Mouse (Mus musculus): ENCODE results near the gene Pard3b. TPM values are rescaled to one million over a fixed set of nuclear protein-coding genes. Genes with fewer than 3 reads are reported as not detected.

Pard3b gene
- polyA plus RNA-seq, 1 experiment, result 3.4 TPM

DNA sequence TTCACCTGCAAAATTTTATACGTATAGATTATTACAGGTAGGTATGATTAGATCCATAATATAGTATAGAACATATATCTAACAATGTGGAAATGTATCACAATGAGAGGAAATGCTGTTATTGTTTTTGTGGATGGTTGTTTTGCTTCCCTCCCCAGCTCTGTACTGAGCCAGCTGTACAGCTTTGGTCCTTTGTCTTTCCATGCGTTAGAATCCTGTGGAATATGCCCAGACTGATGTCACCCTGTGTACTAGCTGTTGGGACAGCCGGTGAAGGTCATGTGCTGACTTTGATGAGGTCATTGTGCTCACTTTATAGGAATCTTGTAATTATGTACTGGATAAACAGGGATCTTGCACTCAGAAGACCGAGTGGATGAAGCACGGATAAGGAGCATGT, 286.9 kb downstream of the Pard3b start:
- TF ChIP-seq CTCF (conservative IDR thresholded peaks at IDR 0.05; ENCODE audit: insufficient read depth, insufficient read length, low read depth, low read length), result no peak
- TF ChIP-seq POLR2A (IDR thresholded peaks at IDR 0.05; ENCODE audit: low read depth, low read length), result no peak
- no peak overlapping the region for H3K4me3 ChIP-seq (ENCODE audit: insufficient read depth, low read depth, low read length)
- no peak overlapping the region for H3K27ac ChIP-seq (ENCODE audit: insufficient read depth, low read depth, low read length)
- H3K36me3 ChIP-seq (ENCODE audit: control insufficient read depth, insufficient read depth, low read length), result no peaks in the 10 kb centered on the region
- H3K27me3 ChIP-seq (replicated peaks; ENCODE audit: control insufficient read depth, insufficient read depth, low read length), result no peaks in the 10 kb centered on the region
- peaks cover 5% of the 10 kb centered on the region; the same call in 1 of the 2 replicates for H3K4me1 ChIP-seq (ENCODE audit: control insufficient read depth, insufficient read depth, low read length)
- 76% methylated on average over 5 of the region's 5 CpGs for WGBS
- no peak for DNase-seq

DNA sequence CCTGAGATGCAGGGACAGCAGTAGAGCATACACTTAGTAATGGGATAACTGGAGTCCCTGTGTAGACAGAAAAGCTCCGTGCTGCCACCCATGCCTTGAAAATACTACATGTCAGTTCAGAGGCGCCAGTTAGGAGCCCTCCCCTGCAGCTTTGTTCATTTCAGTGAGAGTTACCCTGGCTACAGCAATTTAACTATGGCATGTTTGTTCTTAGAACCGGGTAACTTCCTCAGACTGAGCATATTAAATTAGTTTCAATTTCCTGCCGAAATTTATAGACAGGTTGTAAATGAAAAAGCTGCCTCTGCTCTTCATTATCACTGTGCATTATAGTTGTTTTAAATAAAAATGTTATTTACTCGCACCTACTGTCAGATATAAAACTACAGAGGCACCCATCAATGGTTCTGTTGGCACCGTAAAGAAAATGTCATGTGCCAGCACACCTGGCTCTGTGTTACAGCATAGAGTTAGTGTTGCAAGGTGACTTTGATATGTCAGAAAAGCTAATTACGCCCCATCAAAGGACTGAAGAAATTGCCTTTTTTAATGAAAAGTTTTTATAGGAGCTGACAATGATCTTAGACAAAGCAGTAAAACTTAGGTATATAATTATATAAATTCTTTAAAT, 289.6 kb downstream of the Pard3b start:
- peaks cover 5% of the 10 kb centered on the region; the same call in 1 of the 2 replicates for H3K4me1 ChIP-seq (ENCODE audit: control insufficient read depth, insufficient read depth, low read length)
- TF ChIP-seq CTCF (conservative IDR thresholded peaks at IDR 0.05; ENCODE audit: insufficient read depth, insufficient read length, low read depth, low read length) (no peak), POLR2A (IDR thresholded peaks at IDR 0.05; ENCODE audit: low read depth, low read length) (no peak)
- WGBS, result 58% methylated on average over 7 of the region's 7 CpGs
- H3K27ac ChIP-seq (ENCODE audit: insufficient read depth, low read depth, low read length), result no peak overlapping the region
- no peaks in the 10 kb centered on the region for H3K27me3 ChIP-seq (replicated peaks; ENCODE audit: control insufficient read depth, insufficient read depth, low read length)
- H3K36me3 ChIP-seq (ENCODE audit: control insufficient read depth, insufficient read depth, low read length), result no peaks in the 10 kb centered on the region
- no peak overlapping the region for H3K4me3 ChIP-seq (ENCODE audit: insufficient read depth, low read depth, low read length)
- DNase-seq, result peak; percentile 10

DNA sequence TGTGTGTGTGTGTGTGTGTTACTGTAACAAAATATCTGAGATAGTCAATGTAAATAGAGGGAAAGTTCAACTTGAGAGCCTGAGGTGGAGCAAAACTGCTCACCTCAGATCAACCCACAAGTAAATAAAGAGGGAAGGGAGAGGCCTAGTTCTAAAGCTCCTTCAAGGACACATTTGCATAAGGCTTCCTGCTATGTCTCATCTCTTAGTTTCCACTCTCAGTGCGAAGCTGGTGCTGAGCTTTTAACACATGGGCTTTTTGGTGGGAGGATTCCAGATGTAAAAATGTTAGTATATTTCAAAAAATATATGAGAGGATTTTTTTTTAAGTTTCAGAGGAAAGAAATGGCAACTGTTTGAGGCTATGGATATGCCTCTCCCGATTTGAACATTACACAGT, 294.9 kb downstream of the Pard3b start:
- no peak overlapping the region for H3K4me3 ChIP-seq (ENCODE audit: insufficient read depth, low read depth, low read length)
- 80% methylated on average over 2 of the region's 2 CpGs for WGBS
- no peak for DNase-seq
- no peaks in the 10 kb centered on the region for H3K4me1 ChIP-seq (ENCODE audit: control insufficient read depth, insufficient read depth, low read length)
- H3K36me3 ChIP-seq (ENCODE audit: control insufficient read depth, insufficient read depth, low read length), result no peaks in the 10 kb centered on the region
- no peaks in the 10 kb centered on the region for H3K27me3 ChIP-seq (replicated peaks; ENCODE audit: control insufficient read depth, insufficient read depth, low read length)
- TF ChIP-seq POLR2A (IDR thresholded peaks at IDR 0.05; ENCODE audit: low read depth, low read length), result no peak
- TF ChIP-seq CTCF (conservative IDR thresholded peaks at IDR 0.05; ENCODE audit: insufficient read depth, insufficient read length, low read depth, low read length), result no peak
- H3K27ac ChIP-seq (ENCODE audit: insufficient read depth, low read depth, low read length), result no peak overlapping the region

DNA sequence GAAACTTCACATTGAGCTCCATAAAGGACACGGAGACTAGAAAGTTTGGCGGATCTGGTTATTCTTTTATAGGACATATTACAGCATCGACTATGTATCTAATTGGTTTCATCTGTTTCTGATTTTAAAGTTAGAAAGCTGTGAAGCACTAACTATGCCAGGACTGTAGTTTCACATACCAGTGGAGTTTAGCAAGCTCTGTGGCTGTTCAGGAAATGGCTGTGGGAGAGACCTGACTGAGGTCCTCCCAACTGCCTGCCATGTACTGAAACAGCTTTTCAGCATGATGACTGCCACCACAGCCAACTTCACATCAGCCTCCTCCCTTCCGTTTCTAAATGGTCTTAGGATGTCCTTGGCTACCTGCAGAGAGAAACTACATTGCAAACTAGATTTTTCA, 296.1 kb downstream of the Pard3b start:
- H3K36me3 ChIP-seq (ENCODE audit: control insufficient read depth, insufficient read depth, low read length), result no peaks in the 10 kb centered on the region
- WGBS, result 89% methylated on average over 4 of the region's 4 CpGs
- H3K27ac ChIP-seq (ENCODE audit: insufficient read depth, low read depth, low read length), result no peak overlapping the region
- no peak for DNase-seq
- H3K27me3 ChIP-seq (replicated peaks; ENCODE audit: control insufficient read depth, insufficient read depth, low read length), result no peaks in the 10 kb centered on the region
- H3K4me3 ChIP-seq (ENCODE audit: insufficient read depth, low read depth, low read length), result no peak overlapping the region
- H3K4me1 ChIP-seq (ENCODE audit: control insufficient read depth, insufficient read depth, low read length), result no peaks in the 10 kb centered on the region
- TF ChIP-seq POLR2A (IDR thresholded peaks at IDR 0.05; ENCODE audit: low read depth, low read length) (no peak), CTCF (conservative IDR thresholded peaks at IDR 0.05; ENCODE audit: insufficient read depth, insufficient read length, low read depth, low read length) (no peak)

DNA sequence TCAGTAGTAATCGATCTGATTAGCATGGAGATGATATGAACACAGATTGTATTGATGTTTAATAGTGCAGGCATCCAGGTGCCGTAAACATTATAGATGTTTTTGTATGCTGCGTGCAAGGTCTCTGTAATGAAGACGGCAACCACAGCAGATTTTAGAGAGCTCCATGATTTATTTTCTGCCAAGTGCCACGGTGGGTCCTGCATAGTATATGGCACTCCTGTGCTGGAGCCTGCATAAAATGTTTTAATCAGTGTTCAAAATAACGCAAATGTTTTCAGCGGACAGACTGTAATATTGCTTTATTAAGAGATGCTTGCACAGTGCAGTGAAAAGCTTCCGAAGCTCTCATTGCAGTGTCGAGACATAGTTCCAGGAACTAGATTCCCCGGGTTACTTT, 301.3 kb downstream of the Pard3b start:
- Histone ChIP-seq H3K27me3 (replicated peaks; ENCODE audit: control insufficient read depth, insufficient read depth, low read length) (no peaks in the 10 kb centered on the region), H3K4me1 (ENCODE audit: control insufficient read depth, insufficient read depth, low read length) (no peaks in the 10 kb centered on the region), H3K4me3 (ENCODE audit: insufficient read depth, low read depth, low read length) (no peak overlapping the region), H3K27ac (ENCODE audit: insufficient read depth, low read depth, low read length) (no peak overlapping the region), H3K36me3 (ENCODE audit: control insufficient read depth, insufficient read depth, low read length) (no peaks in the 10 kb centered on the region)
- TF ChIP-seq CTCF (conservative IDR thresholded peaks at IDR 0.05; ENCODE audit: insufficient read depth, insufficient read length, low read depth, low read length) (no peak), POLR2A (IDR thresholded peaks at IDR 0.05; ENCODE audit: low read depth, low read length) (no peak)
- DNase-seq, result no peak
- 76% methylated on average over 10 of the region's 10 CpGs for WGBS

DNA sequence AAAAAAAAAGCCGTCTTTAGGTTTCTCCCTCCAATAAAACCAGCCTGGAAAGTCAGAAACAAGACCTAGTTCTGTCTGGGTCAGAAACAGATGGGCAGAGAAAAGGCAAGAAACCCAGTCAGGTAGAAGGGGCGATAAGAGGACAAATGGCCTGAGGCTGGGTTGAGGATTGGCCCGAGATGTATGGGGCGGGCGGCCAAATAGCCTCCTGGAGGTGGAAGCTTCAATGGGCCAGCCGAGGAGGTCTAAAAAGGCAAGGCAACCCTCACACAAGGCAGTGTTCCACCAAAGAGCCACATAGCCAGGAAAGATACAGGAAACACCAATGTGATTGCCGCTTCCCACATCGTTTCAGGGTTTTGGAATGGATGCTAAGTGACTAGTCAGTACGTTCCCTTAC, 322.9 kb downstream of the Pard3b start:
- no peaks in the 10 kb centered on the region for H3K36me3 ChIP-seq (ENCODE audit: control insufficient read depth, insufficient read depth, low read length)
- no peaks in the 10 kb centered on the region; the same call in 1 of the 2 replicates for H3K4me1 ChIP-seq (ENCODE audit: control insufficient read depth, insufficient read depth, low read length)
- TF ChIP-seq CTCF (conservative IDR thresholded peaks at IDR 0.05; ENCODE audit: insufficient read depth, insufficient read length, low read depth, low read length), result no peak
- no peak for DNase-seq
- no peaks in the 10 kb centered on the region for H3K27me3 ChIP-seq (replicated peaks; ENCODE audit: control insufficient read depth, insufficient read depth, low read length)
- WGBS, result 90% methylated on average over 9 of the region's 9 CpGs
- H3K27ac ChIP-seq (ENCODE audit: insufficient read depth, low read depth, low read length), result no peak overlapping the region
- no peak overlapping the region for H3K4me3 ChIP-seq (ENCODE audit: insufficient read depth, low read depth, low read length)

DNA sequence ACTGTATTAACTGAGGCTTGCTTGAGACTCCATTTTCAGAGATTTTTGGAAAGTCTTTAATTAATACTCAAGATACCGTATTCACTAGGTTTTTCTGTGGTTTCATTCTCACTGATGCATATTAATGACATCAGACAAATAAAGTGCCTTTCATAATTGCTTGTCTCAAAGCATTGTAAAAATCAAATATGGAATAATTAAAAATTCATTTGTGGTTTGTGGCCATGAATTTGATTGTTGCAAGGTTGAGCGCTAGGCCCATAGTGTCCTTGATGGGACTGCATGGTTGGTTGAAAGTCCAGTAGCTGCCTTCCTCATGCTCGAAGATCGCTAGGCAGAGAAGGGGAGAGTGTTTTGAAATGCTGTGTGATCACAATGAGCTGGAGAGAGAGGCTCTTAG, 323.9 kb downstream of the Pard3b start:
- no peak overlapping the region for H3K27ac ChIP-seq (ENCODE audit: insufficient read depth, low read depth, low read length)
- DNase-seq, result peak; percentile 2
- H3K4me1 ChIP-seq (ENCODE audit: control insufficient read depth, insufficient read depth, low read length), result no peaks in the 10 kb centered on the region; the same call in 1 of the 2 replicates
- H3K36me3 ChIP-seq (ENCODE audit: control insufficient read depth, insufficient read depth, low read length), result no peaks in the 10 kb centered on the region
- WGBS, result 62% methylated on average over 4 of the region's 4 CpGs
- H3K4me3 ChIP-seq (ENCODE audit: insufficient read depth, low read depth, low read length), result no peak overlapping the region
- H3K27me3 ChIP-seq (replicated peaks; ENCODE audit: control insufficient read depth, insufficient read depth, low read length), result no peaks in the 10 kb centered on the region
- TF ChIP-seq POLR2A (IDR thresholded peaks at IDR 0.05; ENCODE audit: low read depth, low read length), result no peak
- TF ChIP-seq CTCF (conservative IDR thresholded peaks at IDR 0.05; ENCODE audit: insufficient read depth, insufficient read length, low read depth, low read length), result no peak

Data from kidney, adult 2 months (tissue).